Mouse (Mus musculus): ENCODE measurements around the gene Igsf3. TPM values are rescaled to one million over a fixed set of nuclear protein-coding genes. Genes with fewer than 3 reads are reported as not detected.

Gene Igsf3
- total RNA-seq, 2 experiments from 2014 or later = 0.40 TPM; not detected in 1

DNA sequence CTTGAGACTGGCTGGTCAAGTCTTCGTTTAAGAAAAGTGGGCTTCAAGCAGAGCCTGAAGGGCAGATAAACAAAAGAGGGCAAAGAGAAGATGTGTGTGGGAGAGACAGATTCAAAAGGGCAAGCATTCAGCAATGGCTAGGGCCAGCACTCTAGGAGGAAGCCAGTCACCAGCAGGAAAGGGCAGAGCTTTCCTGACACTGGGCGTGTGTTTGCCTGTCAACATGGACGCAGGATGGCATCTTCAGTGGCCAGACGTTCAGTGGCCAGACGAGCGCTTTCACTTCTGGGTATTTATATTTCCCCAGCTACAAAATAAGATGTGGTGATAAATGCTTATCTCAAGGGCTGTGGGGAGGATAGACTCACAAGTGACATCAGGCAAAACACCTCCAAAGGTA, 123.0 kb downstream of the Igsf3 start:
- ATAC-seq (ENCODE audit: poor library complexity, severe bottlenecking) = no peak

DNA sequence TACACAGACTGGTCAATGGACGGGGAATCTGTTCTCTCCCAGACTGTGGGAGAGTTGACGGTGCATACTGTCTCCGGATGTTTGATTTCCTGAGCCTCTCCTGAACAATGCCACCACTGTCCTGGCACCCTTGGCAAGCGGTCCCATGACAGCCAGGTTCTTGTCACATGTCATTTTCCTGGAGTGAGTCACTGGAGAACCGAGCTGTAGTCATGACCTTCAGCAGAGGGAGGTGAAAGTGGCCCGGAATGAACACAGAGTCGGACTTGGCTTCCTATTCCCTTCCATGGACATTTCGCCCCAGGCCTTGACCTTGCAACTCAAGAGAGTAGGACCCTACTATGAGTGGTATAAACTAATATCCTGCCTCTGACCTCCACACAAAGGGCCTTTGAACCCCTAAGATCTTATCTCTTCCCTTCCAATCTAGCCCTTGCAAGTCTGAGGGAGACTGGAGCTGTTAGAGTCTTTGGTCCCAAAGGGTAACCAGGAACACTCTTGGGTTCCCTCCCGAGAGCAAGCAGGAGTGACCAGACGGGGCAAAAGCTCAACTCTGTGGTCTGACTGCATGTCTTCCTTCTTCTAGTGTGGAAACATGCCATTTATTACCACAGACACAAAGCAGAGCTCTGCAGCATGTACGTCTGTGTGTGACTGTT, 123.6 kb downstream of the Igsf3 start:
- ATAC-seq (ENCODE audit: poor library complexity, severe bottlenecking) = no peak

DNA sequence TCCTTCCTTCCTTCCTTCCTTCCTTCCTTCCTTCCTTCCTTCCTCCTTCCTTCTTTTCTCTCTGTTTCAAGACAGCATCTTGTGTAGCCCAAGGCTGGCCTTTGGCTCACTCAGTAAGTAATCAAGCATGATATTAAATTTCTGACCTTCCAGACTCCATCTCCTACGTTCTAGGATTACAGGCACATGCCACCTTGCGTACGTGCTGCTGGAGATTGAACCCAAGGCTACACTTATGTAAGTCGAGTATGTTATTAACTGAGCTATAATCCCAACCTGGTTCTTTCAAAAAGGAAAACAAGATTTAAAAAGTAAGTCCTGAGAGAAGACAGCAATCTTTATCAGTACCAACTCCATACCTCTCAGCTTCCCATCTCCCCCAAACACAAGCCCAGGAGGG, 124.7 kb downstream of the Igsf3 start:
- ATAC-seq (ENCODE audit: poor library complexity, severe bottlenecking) = no peak

DNA sequence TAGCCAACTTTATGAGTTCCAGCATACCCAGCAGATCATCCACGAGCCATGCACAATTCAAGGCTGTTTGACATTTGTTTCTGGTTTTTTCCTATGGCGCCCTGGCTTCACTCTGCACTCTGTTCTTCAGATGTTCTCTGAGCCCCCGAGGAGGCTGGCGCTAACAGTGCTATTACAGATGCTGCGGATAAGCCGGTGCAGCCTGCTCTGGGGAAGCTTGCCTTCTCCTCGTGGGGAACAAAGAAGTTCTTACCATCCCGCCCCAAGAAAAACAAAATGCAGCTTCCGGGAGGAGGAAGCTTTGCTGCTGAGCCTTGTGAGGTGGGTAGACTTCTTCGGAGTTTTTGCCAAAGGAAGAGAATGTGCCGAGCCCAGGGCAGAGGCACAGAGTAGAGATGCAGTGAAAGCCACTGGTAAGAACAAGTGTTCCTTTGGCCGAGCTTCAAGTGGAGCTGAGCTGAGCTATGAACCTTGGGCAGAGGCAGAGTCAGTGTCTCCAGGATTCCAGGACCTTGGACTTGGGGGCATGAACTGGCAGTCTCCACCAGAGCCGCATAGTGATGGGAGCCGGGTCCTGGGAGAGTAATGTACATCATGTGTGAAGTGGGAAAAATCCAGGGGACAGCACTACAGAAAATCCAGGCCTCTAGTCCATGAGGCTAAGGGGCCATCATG, 125.3 kb downstream of the Igsf3 start:
- no peak for ATAC-seq (ENCODE audit: poor library complexity, severe bottlenecking)

DNA sequence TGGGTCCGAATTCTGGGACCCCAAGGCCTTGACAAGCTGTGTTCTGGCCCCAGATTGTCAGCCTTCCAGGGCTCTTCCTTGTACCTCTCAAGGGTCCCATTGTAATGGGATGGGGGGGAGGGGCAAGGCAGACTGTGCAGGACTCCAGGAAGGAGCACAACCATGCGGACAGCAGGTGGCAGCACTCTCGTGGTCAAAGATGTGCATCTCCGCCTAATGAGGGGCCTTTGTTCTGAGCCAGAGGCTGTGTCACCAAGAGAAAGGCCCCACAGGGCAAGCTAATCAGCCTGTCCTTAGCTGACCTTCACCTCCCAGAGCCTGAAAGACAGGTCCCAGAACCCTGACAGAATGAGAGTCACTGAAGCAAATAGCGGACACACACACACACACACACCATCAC, 129.3 kb downstream of the Igsf3 start:
- peak; percentile 62 for ATAC-seq (ENCODE audit: poor library complexity, severe bottlenecking)

DNA sequence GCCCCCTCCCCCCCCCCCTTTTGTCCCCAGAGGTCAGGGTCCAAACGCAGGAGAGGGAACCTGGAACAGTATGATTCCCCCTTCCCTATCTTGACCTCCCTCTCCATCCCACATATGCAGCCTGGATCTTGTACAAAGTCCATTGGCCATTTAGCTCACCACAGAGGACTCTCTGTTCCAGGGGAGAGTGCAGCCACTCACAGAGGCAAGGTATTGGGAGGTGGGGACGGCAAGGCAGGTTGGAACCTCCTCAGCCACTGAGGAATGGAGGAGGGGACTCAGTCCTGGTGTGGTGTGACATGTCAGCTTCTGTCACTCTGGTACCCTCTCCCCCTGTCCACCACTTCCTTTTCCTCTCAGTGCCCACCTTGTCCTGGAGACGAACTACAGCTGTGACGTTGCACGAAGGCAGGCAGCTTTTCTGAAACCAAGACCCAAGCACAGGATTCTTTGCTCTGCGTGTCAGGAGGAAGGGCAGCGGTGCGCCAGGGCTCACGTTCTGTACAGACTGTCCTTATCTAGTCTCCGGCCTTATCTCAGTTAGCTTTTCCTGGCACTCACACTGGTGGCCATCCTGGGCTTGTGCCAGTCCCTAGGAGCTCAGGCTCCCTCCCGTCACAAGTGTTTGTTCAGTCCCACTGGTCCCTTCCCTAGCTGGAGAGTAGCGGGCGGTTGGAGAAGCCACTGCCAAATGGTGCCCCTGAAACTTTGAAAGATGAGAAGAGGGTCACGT, 130.3 kb downstream of the Igsf3 start:
- no peak for ATAC-seq (ENCODE audit: poor library complexity, severe bottlenecking)

DNA sequence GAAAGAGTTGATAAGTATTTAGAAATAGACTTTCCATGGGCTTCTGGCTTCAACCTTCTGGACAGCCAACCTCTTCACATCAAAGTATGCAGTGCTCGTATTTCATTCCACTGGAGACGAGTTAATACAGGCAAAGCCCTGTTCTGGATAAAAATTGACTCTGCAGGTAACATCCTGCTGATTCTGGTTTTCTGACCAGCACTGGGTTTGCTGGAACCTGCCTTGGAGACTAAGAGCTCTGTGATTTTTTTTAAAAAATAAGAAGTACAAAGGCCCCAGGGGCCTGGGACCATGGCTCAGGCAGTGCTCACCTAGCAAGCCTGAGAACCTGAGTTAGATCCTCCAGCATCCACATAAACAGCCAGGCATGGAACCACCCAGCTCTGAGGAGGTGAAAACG, 130.9 kb downstream of the Igsf3 start:
- ATAC-seq (ENCODE audit: poor library complexity, severe bottlenecking) = no peak

- ATAC-seq (ENCODE audit: poor library complexity, severe bottlenecking) = no peak
Observed at GRCm38 (mm10) chr3:101509707-101510544, 133.0 kb downstream of the Igsf3 start.

DNA sequence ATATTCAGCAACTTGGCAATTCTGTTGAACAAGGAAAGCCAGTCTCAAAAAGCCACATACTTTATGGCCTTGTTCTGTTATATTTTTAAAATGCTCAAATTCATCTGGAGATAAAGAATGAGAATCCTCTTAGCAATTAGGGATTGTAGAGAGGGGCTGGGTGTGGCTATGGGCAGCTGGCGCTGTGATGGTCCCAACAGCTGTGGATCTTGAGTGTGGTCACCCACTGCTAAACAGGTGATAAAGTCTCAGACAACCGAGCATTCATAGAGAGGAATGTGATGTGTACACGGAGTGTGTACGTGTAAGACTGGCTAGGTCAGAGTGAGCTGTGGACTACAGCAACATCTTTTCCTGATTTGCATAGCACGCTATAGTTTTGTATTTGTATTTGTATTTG, 133.7 kb downstream of the Igsf3 start:
- ATAC-seq (ENCODE audit: poor library complexity, severe bottlenecking) = no peak

Other genes starting within 250 kb of the Igsf3 start
- gene Cd2, start 89.1 kb upstream of the Igsf3 start, total RNA-seq (2015) = 3.1 and 3.2 TPM in 2 replicates
- 6.6 and 7.3 TPM in 2 replicates for gene Cd2, start 89.1 kb upstream of the Igsf3 start, total RNA-seq (2017)
- gene Atp1a1, start 227.6 kb downstream of the Igsf3 start, total RNA-seq (2015) = 67.9 and 69.6 TPM in 2 replicates
- gene Atp1a1, start 227.6 kb downstream of the Igsf3 start, total RNA-seq (2017) = 120 and 132 TPM in 2 replicates